Mouse (Mus musculus) lung, postnatal 0 days (tissue): Measurements from ENCODE around the gene Col10a1.

Experiments used
- CTCF ChIP-seq: IDR thresholded peaks from 2 replicates; pipeline ENCODE4 v1.5.1; 2016; ENCODE audit warnings: antibody characterized with exemption, mild to moderate bottlenecking
- EP300 ChIP-seq: IDR thresholded peaks from 2 replicates; pipeline ENCODE4 v1.6.1; 2016; ENCODE audit warnings: antibody characterized with exemption, mild to moderate bottlenecking, control low read depth

DNA sequence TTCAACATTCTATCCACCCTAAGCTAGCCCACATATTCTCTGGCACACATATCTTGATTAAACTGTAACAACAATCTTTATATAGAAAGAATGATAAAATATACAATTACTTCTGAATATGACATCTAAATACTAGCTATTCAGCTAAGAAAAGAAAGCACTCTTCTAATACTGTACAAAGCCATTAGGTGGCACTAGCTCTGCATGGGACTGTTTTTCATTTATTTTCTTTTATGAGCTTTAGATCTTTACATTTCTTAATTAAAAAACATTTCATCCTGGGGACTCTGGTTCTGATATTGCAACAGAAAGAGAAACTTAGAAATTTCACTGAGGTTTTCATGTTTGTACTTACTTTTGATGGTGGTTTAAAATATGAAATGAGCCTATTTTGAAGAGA lies 42.0 kb downstream of the Col10a1 start:
- TF ChIP-seq CTCF (peak; percentile 68), EP300 (no peak)
